Mouse (Mus musculus): ENCODE data around the gene Klf6.

DNA sequence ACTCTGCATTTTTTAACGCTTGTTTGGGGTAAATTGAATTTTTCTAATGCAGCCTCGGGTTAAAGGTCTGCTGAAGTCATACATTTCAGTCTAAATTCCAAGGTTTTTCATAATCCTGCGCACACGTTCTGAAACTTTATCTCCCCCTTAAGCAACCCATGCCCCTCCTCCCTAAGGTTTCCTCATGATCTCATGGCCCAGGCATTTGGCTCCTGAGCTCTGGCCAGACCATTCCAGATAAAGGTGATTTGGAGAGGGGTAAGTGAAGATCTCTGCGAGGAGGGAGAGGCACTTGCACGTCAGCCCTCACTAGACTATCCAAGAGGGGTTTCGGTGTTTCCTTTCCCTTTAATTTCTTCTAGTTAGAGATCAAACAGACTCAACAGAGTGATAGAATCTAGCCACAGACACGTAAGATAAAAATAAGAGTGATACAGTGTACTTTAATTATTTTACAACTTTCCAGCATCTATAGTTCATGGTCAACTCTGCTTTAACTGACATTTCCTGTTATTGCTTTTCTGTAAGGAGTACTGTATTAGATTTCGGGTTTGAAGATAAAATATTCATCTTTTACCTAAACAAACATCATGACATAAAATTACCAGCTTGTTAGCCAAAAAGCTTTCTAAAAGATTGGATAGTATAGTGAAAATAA, 35.0 kb upstream of the Klf6 start:
- TF ChIP-seq GATA1 (IDR thresholded peaks at IDR 0.05; ENCODE audit: borderline replicate concordance, low read length): no peak
- TF ChIP-seq TAL1 (conservative IDR thresholded peaks at IDR 0.05; ENCODE audit: low read depth, low read length): no peak

Measured in G1E (cell line).